Mouse (Mus musculus): ENCODE measurements around the gene Kansl1l. TPM values are rescaled to one million over a fixed set of nuclear protein-coding genes. Genes with fewer than 3 reads are reported as not detected.

Gene Kansl1l
- total and polyA plus RNA-seq, 2 experiments = 1.6 to 18.5 TPM

- no peak overlapping the region for H3K27ac ChIP-seq (replicated peaks; ENCODE audit: insufficient read depth, low read depth, low read length)
- no peaks in the 10 kb centered on the region for H3K27me3 ChIP-seq (ENCODE audit: control insufficient read depth, insufficient read depth, low read length)
- no peak overlapping the region for H3K9ac ChIP-seq (ENCODE audit: low read depth, low read length)
- no peaks in the 10 kb centered on the region for H3K4me1 ChIP-seq (ENCODE audit: control insufficient read depth, insufficient read depth, low read length)
- H3K4me3 ChIP-seq (ENCODE audit: insufficient read depth, low read depth, low read length) = no peak overlapping the region
- no peaks in the 10 kb centered on the region for H3K79me2 ChIP-seq (ENCODE audit: control insufficient read depth, insufficient read depth, low read length)
- H3K36me3 ChIP-seq (ENCODE audit: control insufficient read depth, insufficient read depth, low read length) = no peaks in the 10 kb centered on the region
- no peak for DNase-seq (ENCODE audit: extremely low read depth, low read depth, low spot score)
- no peak for TF ChIP-seq POLR2A (IDR thresholded peaks at IDR 0.05; ENCODE audit: extremely low read depth, insufficient read depth, low read length)
- 92% methylated on average over 8 of the region's 8 CpGs for WGBS
These were observed 124.5 kb downstream of the Kansl1l start for GRCm38 (mm10) chr1:66692780-66693392.

- H3K27ac ChIP-seq (replicated peaks; ENCODE audit: insufficient read depth, low read depth, low read length) = no peak overlapping the region
- no peak overlapping the region for H3K9ac ChIP-seq (ENCODE audit: low read depth, low read length)
- no peak for DNase-seq (ENCODE audit: extremely low read depth, low read depth, low spot score)
- no peaks in the 10 kb centered on the region for H3K36me3 ChIP-seq (ENCODE audit: control insufficient read depth, insufficient read depth, low read length)
- no peak for TF ChIP-seq CTCF (IDR thresholded peaks at IDR 0.05; ENCODE audit: low read depth, low read length)
- TF ChIP-seq POLR2A (IDR thresholded peaks at IDR 0.05; ENCODE audit: extremely low read depth, insufficient read depth, low read length) = no peak
- H3K4me1 ChIP-seq (ENCODE audit: control insufficient read depth, insufficient read depth, low read length) = no peaks in the 10 kb centered on the region
- WGBS = 81% methylated on average over 1 of the region's 1 CpGs
- no peaks in the 10 kb centered on the region for H3K27me3 ChIP-seq (ENCODE audit: control insufficient read depth, insufficient read depth, low read length)
- no peaks in the 10 kb centered on the region for H3K79me2 ChIP-seq (ENCODE audit: control insufficient read depth, insufficient read depth, low read length)
- no peak overlapping the region for H3K4me3 ChIP-seq (ENCODE audit: insufficient read depth, low read depth, low read length)
These were observed 125.1 kb downstream of the Kansl1l start for GRCm38 (mm10) chr1:66692308-66692707.

GRCm38 (mm10) chr1:66691772-66692171 is 125.6 kb downstream of the Kansl1l start:
- WGBS = 73% methylated on average over 3 of the region's 3 CpGs
- no peaks in the 10 kb centered on the region for H3K36me3 ChIP-seq (ENCODE audit: control insufficient read depth, insufficient read depth, low read length)
- H3K27me3 ChIP-seq (ENCODE audit: control insufficient read depth, insufficient read depth, low read length) = no peaks in the 10 kb centered on the region
- H3K27ac ChIP-seq (replicated peaks; ENCODE audit: insufficient read depth, low read depth, low read length) = no peak overlapping the region
- DNase-seq (ENCODE audit: extremely low read depth, low read depth, low spot score) = no peak
- no peak overlapping the region for H3K4me3 ChIP-seq (ENCODE audit: insufficient read depth, low read depth, low read length)
- no peak overlapping the region for H3K9ac ChIP-seq (ENCODE audit: low read depth, low read length)
- H3K79me2 ChIP-seq (ENCODE audit: control insufficient read depth, insufficient read depth, low read length) = no peaks in the 10 kb centered on the region
- H3K4me1 ChIP-seq (ENCODE audit: control insufficient read depth, insufficient read depth, low read length) = no peaks in the 10 kb centered on the region
- TF ChIP-seq CTCF (IDR thresholded peaks at IDR 0.05; ENCODE audit: low read depth, low read length) (no peak), POLR2A (IDR thresholded peaks at IDR 0.05; ENCODE audit: extremely low read depth, insufficient read depth, low read length) (no peak)

DNA sequence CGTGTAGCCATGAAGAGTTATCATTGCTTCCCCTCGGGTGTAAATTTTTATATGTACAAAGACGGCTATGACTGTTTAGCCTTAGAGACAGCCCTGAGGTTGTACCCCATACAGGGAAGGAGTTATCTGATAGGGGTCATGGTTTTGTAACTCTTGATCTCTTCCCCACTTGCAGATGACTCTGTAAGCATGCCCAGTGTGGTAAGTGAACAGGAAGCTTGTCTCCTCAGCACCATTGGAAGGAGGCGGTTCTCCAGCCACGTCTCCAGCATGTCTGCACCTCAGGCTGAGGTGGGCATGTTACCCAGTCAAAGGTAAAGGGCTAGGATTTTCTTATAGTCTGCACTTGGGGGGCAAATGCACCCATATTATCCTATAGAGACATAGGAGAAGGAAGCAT is 134.4 kb downstream of the Kansl1l start:
- Histone ChIP-seq H3K36me3 (ENCODE audit: control insufficient read depth, insufficient read depth, low read length) (no peaks in the 10 kb centered on the region), H3K4me3 (ENCODE audit: insufficient read depth, low read depth, low read length) (no peak overlapping the region), H3K79me2 (ENCODE audit: control insufficient read depth, insufficient read depth, low read length) (no peaks in the 10 kb centered on the region), H3K27me3 (ENCODE audit: control insufficient read depth, insufficient read depth, low read length) (no peaks in the 10 kb centered on the region), H3K27ac (replicated peaks; ENCODE audit: insufficient read depth, low read depth, low read length) (no peak overlapping the region), H3K9ac (ENCODE audit: low read depth, low read length) (no peak overlapping the region), H3K4me1 (ENCODE audit: control insufficient read depth, insufficient read depth, low read length) (no peaks in the 10 kb centered on the region)
- no peak for DNase-seq (ENCODE audit: extremely low read depth, low read depth, low spot score)
- WGBS = 87% methylated on average over 5 of the region's 5 CpGs
- no peak for TF ChIP-seq CTCF (IDR thresholded peaks at IDR 0.05; ENCODE audit: low read depth, low read length)
- TF ChIP-seq POLR2A (IDR thresholded peaks at IDR 0.05; ENCODE audit: extremely low read depth, insufficient read depth, low read length) = no peak

- Histone ChIP-seq H3K27ac (replicated peaks; ENCODE audit: insufficient read depth, low read depth, low read length) (no peak overlapping the region), H3K9ac (ENCODE audit: low read depth, low read length) (no peak overlapping the region), H3K79me2 (ENCODE audit: control insufficient read depth, insufficient read depth, low read length) (no peaks in the 10 kb centered on the region), H3K36me3 (ENCODE audit: control insufficient read depth, insufficient read depth, low read length) (no peaks in the 10 kb centered on the region), H3K4me3 (ENCODE audit: insufficient read depth, low read depth, low read length) (no peak overlapping the region), H3K27me3 (ENCODE audit: control insufficient read depth, insufficient read depth, low read length) (no peaks in the 10 kb centered on the region), H3K4me1 (ENCODE audit: control insufficient read depth, insufficient read depth, low read length) (no peaks in the 10 kb centered on the region)
- WGBS = 39% methylated on average over 2 of the region's 2 CpGs
- TF ChIP-seq POLR2A (IDR thresholded peaks at IDR 0.05; ENCODE audit: extremely low read depth, insufficient read depth, low read length) (no peak), CTCF (IDR thresholded peaks at IDR 0.05; ENCODE audit: low read depth, low read length) (no peak)
- DNase-seq (ENCODE audit: extremely low read depth, low read depth, low spot score) = no peak
These were observed 138.7 kb downstream of the Kansl1l start for GRCm38 (mm10) chr1:66678662-66679061.

- no peak overlapping the region for H3K4me3 ChIP-seq (ENCODE audit: insufficient read depth, low read depth, low read length)
- 77% methylated on average over 14 of the region's 14 CpGs for WGBS
- no peak for DNase-seq (ENCODE audit: extremely low read depth, low read depth, low spot score)
These were observed 139.4 kb downstream of the Kansl1l start for GRCm38 (mm10) chr1:66677928-66678327.

More at GRCm38 (mm10) chr1:66677928-66678327, 139.4 kb downstream of the Kansl1l start:
- no peak overlapping the region for H3K9ac ChIP-seq (ENCODE audit: low read depth, low read length)
- no peak overlapping the region for H3K27ac ChIP-seq (replicated peaks; ENCODE audit: insufficient read depth, low read depth, low read length)
- H3K36me3 ChIP-seq (ENCODE audit: control insufficient read depth, insufficient read depth, low read length) = no peaks in the 10 kb centered on the region
- TF ChIP-seq POLR2A (IDR thresholded peaks at IDR 0.05; ENCODE audit: extremely low read depth, insufficient read depth, low read length) (no peak), CTCF (IDR thresholded peaks at IDR 0.05; ENCODE audit: low read depth, low read length) (no peak)
- H3K4me1 ChIP-seq (ENCODE audit: control insufficient read depth, insufficient read depth, low read length) = no peaks in the 10 kb centered on the region
- no peaks in the 10 kb centered on the region for H3K79me2 ChIP-seq (ENCODE audit: control insufficient read depth, insufficient read depth, low read length)
- H3K27me3 ChIP-seq (ENCODE audit: control insufficient read depth, insufficient read depth, low read length) = no peaks in the 10 kb centered on the region
